Mouse (Mus musculus) T-helper 1 cell (primary cell): ENCODE results near the gene Pold4.

ENCODE experiments used
- in situ Hi-C: fragments of 300-600 bp; cut with MboI, MseI; formaldehyde crosslinking; loops from one replicate; pipeline ENCODE4 v1.15.1; 2025; ENCODE audit warnings: high pct_unique_total_duplicates

Gene Pold4

DNA sequence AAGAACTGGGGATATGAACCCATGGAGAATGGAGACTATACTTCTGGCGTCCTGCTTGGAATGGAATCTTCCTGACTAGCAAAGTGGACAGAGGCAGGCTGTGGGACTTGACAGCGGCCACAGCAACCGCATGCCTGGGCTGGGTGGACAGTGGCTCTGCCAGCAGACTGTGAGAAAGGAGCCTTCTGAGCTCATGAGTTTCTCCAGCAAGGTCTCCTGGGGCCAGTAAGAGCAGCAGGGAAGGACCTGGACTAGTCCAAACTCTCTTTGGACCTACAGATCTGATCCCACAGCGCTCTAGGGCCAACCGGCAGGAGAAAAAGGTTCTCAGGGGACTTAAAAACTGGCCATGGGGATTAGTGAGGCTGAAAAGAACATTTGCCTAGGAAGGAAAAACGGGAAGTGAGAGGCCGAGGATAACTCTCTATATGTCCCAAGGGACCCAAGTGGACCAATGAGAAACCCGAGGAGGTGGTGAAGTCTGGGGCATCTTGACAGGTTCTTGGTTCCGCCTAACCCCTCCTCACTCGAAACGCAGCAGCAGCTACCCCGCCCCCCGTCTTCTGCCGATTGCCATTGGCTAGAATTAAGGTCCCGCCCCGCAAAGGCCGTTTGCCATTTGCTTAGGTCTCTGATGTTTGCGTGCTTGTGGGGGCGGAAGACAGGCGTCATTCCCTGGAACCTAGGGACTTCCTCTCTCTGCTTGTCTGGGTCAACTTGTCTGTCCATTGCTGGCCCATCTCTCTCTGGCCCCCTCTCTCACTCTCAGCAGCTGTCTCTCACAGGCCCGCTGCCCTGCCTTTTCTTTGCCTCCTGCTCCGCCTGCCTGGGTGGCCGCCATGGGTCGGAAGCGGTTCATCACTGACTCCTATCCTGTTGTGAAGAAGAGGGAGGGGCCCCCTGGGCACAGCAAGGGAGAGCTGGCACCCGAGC, at the start of gene Pold4:
Gene Pold4 (plus strand): TSS at position 647 of the 933 bp plus-strand sequence.
- in situ Hi-C loops: no loop called here

DNA sequence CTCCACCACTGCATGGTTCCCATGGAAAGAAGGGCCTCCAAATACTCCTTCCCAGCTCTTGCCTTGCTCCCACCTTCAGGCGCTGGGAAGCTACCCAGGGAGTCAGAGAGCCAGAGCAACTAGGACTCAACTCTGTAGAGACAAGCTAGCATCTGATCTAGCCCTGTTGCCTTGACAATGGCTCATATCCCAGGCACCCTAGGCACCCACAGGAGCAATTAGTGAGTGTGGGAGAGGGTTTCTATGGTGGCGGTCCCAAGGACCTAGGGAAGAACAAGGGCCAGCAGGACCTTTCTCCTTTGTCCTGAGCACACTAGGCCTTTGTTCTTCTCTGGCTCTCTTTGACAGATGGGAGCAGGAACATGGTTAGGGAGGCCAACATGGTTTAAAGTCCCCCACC, 48.0 kb upstream of the Pold4 start:
- in situ Hi-C loops: no loop called here

GRCm38 (mm10) chr19:4184976-4185975, 46.4 kb upstream of the Pold4 start:
- in situ Hi-C loops: loop anchor here (5.0 kb wide), 1 partner anchor 73 kb away; no protein-coding TSS in a partner anchor

- in situ Hi-C loops: loop anchor here (5.0 kb wide), 1 partner anchor 75 kb away; no protein-coding TSS in a partner anchor
Measured at GRCm38 (mm10) chr19:4187303-4187702, 44.4 kb upstream of the Pold4 start.

- in situ Hi-C loops: loop anchor here (5.0 kb wide), 1 partner anchor 77 kb away; no protein-coding TSS in a partner anchor
Measured at GRCm38 (mm10) chr19:4189051-4189620, 42.6 kb upstream of the Pold4 start.

- in situ Hi-C loops: no loop called here
Measured at GRCm38 (mm10) chr19:4190831-4191334, 40.8 kb upstream of the Pold4 start, which contains the start of gene Tbc1d10c. TSS of gene Tbc1d10c (minus strand) at chr19:4191284.

DNA sequence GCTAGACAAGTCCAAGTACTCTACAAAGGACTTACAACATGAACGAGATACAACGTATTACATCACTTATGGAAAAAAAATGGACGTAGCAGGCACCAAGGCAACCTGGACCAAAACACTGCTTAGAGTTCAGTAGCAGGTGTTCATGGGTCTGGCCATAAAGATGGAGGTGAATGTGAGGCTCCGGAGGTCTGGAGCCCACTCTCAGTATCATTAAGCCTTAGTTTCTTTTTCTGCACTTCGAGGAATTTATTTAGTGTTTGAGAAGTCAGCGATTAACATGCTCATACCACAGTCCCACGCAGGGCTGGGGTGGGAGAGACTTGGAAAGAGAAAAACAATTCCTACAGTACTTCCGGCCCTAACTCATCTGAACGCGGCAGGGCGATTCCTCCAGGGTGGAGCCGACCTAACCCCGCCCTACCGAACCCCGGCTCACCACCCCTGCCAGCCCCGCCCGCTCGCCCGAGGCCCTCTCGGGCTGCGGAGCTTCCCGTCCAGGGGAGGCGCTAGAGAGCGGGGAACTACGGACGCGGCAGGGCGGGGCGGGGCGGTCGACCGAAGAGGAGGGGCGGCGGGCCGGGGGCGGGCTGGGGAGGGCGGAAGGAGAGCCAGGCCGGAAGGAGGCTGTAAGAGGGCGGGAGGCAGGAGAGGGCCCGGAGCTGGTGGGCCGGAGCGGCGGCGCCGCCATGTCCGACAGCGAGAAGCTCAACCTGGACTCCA, 40.0 kb upstream of the Pold4 start, which contains the start of gene Ppp1ca:
Gene Ppp1ca (plus strand): TSS at position 538 of the 723 bp plus-strand sequence.
- in situ Hi-C loops: no loop called here

GRCm38 (mm10) chr19:4192251-4192985, 39.3 kb upstream of the Pold4 start:
- in situ Hi-C loops: no loop called here

DNA sequence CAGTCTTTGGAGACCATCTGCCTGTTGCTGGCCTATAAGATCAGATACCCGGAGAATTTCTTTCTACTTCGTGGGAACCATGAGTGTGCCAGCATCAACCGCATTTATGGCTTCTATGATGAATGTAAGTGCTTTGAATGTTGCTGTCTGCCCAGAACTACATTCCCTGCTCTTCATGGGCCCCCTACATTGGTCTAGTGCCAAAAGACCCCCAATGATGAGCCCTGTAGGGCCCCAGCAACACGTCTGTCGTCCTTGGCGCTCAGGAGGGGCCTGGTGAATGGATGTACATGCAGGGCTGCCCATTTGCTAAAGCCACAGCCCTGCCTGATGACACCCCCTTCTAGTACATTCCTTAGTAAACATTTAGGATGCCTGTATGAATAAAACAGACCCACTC, 38.6 kb upstream of the Pold4 start:
- in situ Hi-C loops: no loop called here

- in situ Hi-C loops: no loop called here
Measured at GRCm38 (mm10) chr19:4194021-4194724, 37.5 kb upstream of the Pold4 start.

DNA sequence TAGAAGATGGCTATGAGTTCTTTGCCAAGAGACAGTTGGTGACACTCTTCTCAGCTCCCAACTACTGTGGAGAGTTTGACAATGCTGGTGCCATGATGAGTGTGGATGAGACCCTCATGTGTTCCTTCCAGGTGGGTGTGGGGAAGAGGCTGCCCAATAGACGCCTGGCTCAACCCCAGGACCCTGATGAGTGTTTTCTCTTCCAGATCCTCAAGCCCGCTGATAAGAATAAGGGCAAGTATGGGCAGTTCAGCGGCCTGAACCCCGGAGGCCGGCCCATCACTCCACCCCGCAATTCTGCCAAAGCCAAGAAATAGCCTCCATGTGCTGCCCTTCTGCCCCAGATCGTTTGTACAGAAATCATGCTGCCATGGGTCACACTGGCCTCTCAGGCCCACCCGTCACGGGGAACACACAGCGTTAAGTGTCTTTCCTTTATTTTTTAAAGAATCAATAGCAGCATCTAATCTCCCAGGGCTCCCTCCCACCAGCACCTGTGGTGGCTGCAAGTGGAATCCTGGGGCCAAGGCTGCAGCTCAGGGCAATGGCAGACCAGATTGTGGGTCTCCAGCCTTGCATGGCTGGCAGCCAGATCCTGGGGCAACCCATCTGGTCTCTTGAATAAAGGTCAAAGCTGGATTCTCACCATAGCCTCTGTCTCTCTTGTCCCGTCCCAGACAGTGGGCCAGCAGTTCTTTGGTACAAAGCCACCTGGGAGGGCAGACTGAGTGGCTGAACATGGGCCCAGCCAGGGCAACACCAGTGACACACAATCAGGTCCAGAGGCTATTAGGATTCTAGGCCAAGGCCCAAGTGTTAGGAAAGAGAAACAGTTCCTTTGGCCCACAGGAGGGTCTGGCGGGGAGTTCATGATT, 36.7 kb upstream of the Pold4 start:
- in situ Hi-C loops: no loop called here

DNA sequence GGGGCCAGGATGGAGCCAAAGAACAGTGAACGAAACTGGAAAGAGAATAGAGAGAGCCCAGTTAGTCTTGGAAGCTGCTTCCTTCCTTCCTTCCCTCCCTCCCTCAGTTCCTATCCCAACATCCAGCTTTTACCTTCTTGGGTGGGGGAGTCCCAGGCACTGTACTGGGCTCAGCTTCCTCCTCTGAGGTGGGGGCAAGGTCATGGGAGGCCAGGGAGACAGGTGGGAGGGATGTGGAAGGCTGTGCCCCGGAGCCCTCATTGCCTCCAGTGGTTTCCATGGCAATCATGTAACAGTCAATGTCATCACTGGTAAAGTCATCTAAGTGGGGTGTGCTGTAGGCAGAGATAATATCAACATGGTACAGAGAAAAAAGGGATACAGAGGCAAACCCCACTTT, 35.7 kb upstream of the Pold4 start:
- in situ Hi-C loops: no loop called here

DNA sequence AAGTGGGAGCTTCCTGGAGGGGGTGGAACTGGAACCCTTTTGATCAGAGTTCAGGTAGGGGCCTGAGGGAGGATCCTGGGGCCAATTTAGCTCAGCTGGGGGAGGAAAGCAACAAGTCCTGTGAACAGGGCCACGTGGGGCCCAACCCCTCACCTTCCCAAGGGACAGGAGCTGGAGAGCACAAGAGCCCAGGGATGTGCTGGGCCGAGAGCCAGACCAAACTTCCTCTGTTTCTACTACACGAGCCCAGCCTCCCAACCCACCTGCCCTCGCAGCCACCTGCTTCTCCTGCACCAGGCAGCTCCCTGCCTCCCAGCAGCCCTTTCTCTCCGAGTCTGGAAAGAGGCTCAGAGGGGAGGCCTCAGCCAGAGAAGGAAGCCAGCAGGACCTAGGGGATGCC, 35.2 kb upstream of the Pold4 start:
- in situ Hi-C loops: no loop called here

DNA sequence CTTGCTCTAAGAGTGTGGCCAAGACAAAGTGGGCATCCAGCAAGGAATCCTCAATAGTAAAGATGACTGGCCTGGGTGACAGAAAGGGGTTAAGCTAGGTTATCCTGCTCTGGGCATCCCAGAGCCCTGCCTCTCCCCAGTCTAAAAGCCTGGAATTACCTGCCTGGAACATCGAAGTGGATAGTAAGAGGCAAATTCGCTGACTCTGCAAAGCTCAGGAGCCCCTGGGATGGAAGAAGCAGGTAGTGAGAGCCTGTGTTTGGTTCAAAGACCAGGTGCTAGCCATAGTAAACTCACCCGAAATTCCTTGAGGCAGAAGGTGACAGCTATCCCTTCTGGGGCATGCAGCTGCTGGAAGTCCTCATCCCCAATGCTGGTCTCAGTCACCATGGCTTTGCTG, 34.5 kb upstream of the Pold4 start:
- in situ Hi-C loops: no loop called here

- in situ Hi-C loops: no loop called here
Measured at GRCm38 (mm10) chr19:4201291-4201909, 30.3 kb upstream of the Pold4 start, which contains the start of gene Rad9a. TSS of gene Rad9a (minus strand) at chr19:4201662.

DNA sequence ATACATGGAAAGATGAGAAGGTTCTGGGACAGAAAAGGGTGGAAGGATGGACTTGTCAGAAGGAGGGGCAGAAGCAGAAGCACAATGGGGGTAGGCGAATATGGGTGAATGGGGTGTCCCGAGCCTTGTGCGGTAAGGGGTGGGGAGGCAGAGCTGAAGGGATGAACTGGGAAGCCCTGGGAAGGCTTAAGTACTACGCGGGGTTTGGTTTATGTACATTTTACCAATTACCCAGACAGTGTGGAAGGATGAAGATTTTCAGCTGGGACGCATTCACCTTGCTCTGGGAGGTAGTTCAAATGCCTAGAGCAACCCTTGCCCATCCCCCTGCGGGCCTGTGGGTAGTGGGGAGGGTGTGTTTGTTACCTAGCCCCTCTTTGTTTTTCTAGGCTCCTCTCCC, 29.6 kb upstream of the Pold4 start:
- in situ Hi-C loops: no loop called here

DNA sequence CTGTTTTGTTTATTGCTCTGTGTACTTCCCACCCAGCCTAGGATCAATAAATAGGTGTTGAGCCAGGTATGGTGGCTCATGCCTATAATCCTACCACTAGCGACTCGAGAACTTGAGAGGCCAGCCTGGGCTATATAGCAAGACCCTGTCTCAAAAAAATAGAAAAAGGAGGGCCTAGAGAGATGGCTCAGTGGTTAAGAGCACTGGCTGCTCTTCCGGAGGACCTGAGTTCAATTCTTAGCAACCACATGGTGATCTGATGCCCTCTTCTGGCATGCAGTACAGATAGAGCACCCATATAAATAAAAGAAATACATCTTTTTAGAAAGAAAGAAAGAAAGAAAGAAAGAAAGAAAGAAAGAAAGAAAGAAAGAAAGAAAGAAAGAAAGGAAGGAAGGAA, 28.6 kb upstream of the Pold4 start:
- in situ Hi-C loops: no loop called here
